Mouse (Mus musculus) liver, embryonic 14.5 days (tissue): ENCODE measurements at regions not wholly inside any gene's neighbourhood (a gene's known extent, or its start where the extent isn't known, plus 50 kb on each side); places are given as distances from the start of the nearest gene placed in this dataset.

Experiments
- ATAC-seq: fragments of 200-750 bp; cut with Nextera tagmentation; 2 replicates; pipeline ENCODE4 v1.8.0; 2017; ENCODE audit warnings: moderate number of reproducible peaks, mild to moderate bottlenecking, moderate library complexity; ENCODE audit not compliant: insufficient read depth
- DNase-seq, 3 experiments: peaks; one replicate each; pipeline ENCODE4 v3.0.0-alpha.2; 2012 to 2013; ENCODE audit warnings: low read depth in 3 of 3, low spot score in 3 of 3
- H3K27ac ChIP-seq: fragments of 300-500 bp; sonication (generic); 2 replicates; pipeline ENCODE4 v1.5.1; 2014; ENCODE audit warnings: moderate library complexity, mild to moderate bottlenecking, control low read depth, inconsistent platforms
- H3K27me3 ChIP-seq: fragments of 300-500 bp; sonication (generic); 2 replicates; pipeline ENCODE4 v1.6.1; 2014; ENCODE audit warnings: mild to moderate bottlenecking, low read length, moderate library complexity; ENCODE audit not compliant: control insufficient read depth, insufficient read depth
- H3K36me3 ChIP-seq: fragments of 300-500 bp; sonication (generic); replicated peaks from 2 replicates; pipeline ENCODE4 v1.6.1; 2014; ENCODE audit warnings: low read depth; ENCODE audit not compliant: control insufficient read depth, insufficient read depth
- H3K4me1 ChIP-seq, 2 experiments: fragments of 200-500 bp in 1 of 2; fragments of 300-500 bp in 1 of 2; sonication (generic) in 1 of 2; replicated peaks; 2 replicates each; pipeline ENCODE4 v1.6.1; 2012 to 2014; ENCODE audit warnings: antibody characterized with exemption in 1 of 2, inconsistent platforms in 1 of 2, low read length in 1 of 2; ENCODE audit not compliant: control insufficient read depth in 2 of 2, insufficient read depth in 2 of 2
- H3K4me2 ChIP-seq: fragments of 300-500 bp; sonication (generic); 2 replicates; pipeline ENCODE4 v1.6.1; 2014; ENCODE audit warnings: low read depth, mild to moderate bottlenecking, control low read depth, moderate library complexity
- H3K4me3 ChIP-seq, 2 experiments: fragments of 200-500 bp in 1 of 2; fragments of 300-500 bp in 1 of 2; sonication (generic) in 1 of 2; 2 replicates each; pipeline ENCODE4 v1.5.1; 2012 to 2014; ENCODE audit warnings: low read depth in 2 of 2, low read length in 2 of 2, mild to moderate bottlenecking in 2 of 2, control low read depth in 1 of 2, inconsistent platforms in 1 of 2, moderate library complexity in 1 of 2; ENCODE audit not compliant: insufficient read depth in 1 of 2
- H3K9ac ChIP-seq: fragments of 300-500 bp; sonication (generic); replicated peaks from 2 replicates; pipeline ENCODE4 v1.6.1; 2014; ENCODE audit warnings: mild to moderate bottlenecking, control low read depth, moderate library complexity
- H3K9me3 ChIP-seq: fragments of 300-500 bp; sonication (generic); 2 replicates; pipeline ENCODE4 v1.6.1; 2016; ENCODE audit warnings: low read length, mixed read lengths; ENCODE audit not compliant: control insufficient read depth
- CTCF ChIP-seq: IDR thresholded peaks from 2 replicates; pipeline ENCODE4 v1.5.1; 2016; ENCODE audit warnings: antibody characterized with exemption, low read depth, control low read depth
- EP300 ChIP-seq: IDR thresholded peaks from 2 replicates; pipeline ENCODE4 v1.6.1; 2016; ENCODE audit warnings: antibody characterized with exemption, low read depth
- WGBS: fragments of 180-500 bp; shearing (Covaris S2); extraction: QIAGEN DNeasy Blood & Tissue Kit; methylation state at CpG from one replicate; pipeline ENCODE4 v1.1.7; 2014; ENCODE audit not compliant: insufficient replicate concordance; 5-methylcytosine and 5-hydroxymethylcytosine counted together

GRCm38 (mm10) chr5:18080761-18081160 lies 118.4 kb downstream of the Gnat3 start:
- no peak overlapping the region for H3K9ac ChIP-seq
- no peaks in the 10 kb centered on the region for H3K36me3 ChIP-seq
- H3K4me2 ChIP-seq = no peak overlapping the region
- ATAC-seq (no peak), DNase-seq (no peak)
- H3K4me3 ChIP-seq = no peak overlapping the region
- no peaks in the 10 kb centered on the region for H3K4me1 ChIP-seq
- H3K27me3 ChIP-seq = no peaks in the 10 kb centered on the region
- no peaks in the 10 kb centered on the region for H3K9me3 ChIP-seq
- H3K27ac ChIP-seq = no peak overlapping the region
- TF ChIP-seq EP300 (no peak), CTCF (no peak)

GRCm38 (mm10) chr5:18082219-18082618 lies 119.9 kb downstream of the Gnat3 start:
- H3K27ac ChIP-seq = no peak overlapping the region
- no peak for DNase-seq
- no peak for ATAC-seq
- H3K27me3 ChIP-seq = no peaks in the 10 kb centered on the region
- no peaks in the 10 kb centered on the region for H3K36me3 ChIP-seq
- H3K4me2 ChIP-seq = no peak overlapping the region
- TF ChIP-seq EP300 = no peak
- TF ChIP-seq CTCF = no peak
- H3K4me3 ChIP-seq = no peak overlapping the region
- 49% methylated on average over 9 of the region's 9 CpGs for WGBS
- no peaks in the 10 kb centered on the region for H3K9me3 ChIP-seq
- H3K4me1 ChIP-seq = no peaks in the 10 kb centered on the region
- H3K9ac ChIP-seq = no peak overlapping the region

GRCm38 (mm10) chr5:18083789-18084188 lies 121.4 kb downstream of the Gnat3 start:
- no peaks in the 10 kb centered on the region for H3K27me3 ChIP-seq
- TF ChIP-seq CTCF (no peak), EP300 (no peak)
- H3K4me1 ChIP-seq = no peaks in the 10 kb centered on the region
- H3K4me3 ChIP-seq = no peak overlapping the region
- 37% methylated on average over 1 of the region's 1 CpGs for WGBS
- no peak overlapping the region for H3K9ac ChIP-seq
- H3K27ac ChIP-seq = no peak overlapping the region
- DNase-seq = no peak
- no peaks in the 10 kb centered on the region for H3K9me3 ChIP-seq
- ATAC-seq = no peak
- no peaks in the 10 kb centered on the region for H3K36me3 ChIP-seq
- H3K4me2 ChIP-seq = no peak overlapping the region

- Histone ChIP-seq H3K9ac (no peak overlapping the region), H3K9me3 (no peaks in the 10 kb centered on the region), H3K4me1 (no peaks in the 10 kb centered on the region), H3K4me3 (no peak overlapping the region), H3K4me2 (no peak overlapping the region), H3K27me3 (no peaks in the 10 kb centered on the region), H3K36me3 (no peaks in the 10 kb centered on the region), H3K27ac (no peak overlapping the region)
- no peak for TF ChIP-seq EP300
- no peak for TF ChIP-seq CTCF
- no peak for DNase-seq
- 54% methylated on average over 2 of the region's 2 CpGs for WGBS
- ATAC-seq = no peak
These were observed 123.1 kb downstream of the Gnat3 start for GRCm38 (mm10) chr5:18085456-18085855.

- DNase-seq (peak in 1 of 3 experiments; percentile 13), ATAC-seq (no peak)
- no peak overlapping the region for H3K9ac ChIP-seq
- H3K36me3 ChIP-seq = no peaks in the 10 kb centered on the region
- WGBS = 24% methylated on average over 8 of the region's 8 CpGs
- no peaks in the 10 kb centered on the region for H3K27me3 ChIP-seq
- H3K9me3 ChIP-seq = no peaks in the 10 kb centered on the region
- no peak for TF ChIP-seq EP300
- TF ChIP-seq CTCF = peak; percentile 48; the same call in 1 of the 2 replicates
- H3K27ac ChIP-seq = no peak overlapping the region
- no peak overlapping the region for H3K4me2 ChIP-seq
- H3K4me1 ChIP-seq = no peaks in the 10 kb centered on the region
- no peak overlapping the region for H3K4me3 ChIP-seq
These were observed 125.6 kb downstream of the Gnat3 start for GRCm38 (mm10) chr5:18087919-18088445.
